Mouse (Mus musculus): ENCODE measurements at regions not wholly inside any gene's neighbourhood (a gene's known extent, or its start where the extent isn't known, plus 50 kb on each side); places are given as distances from the start of the nearest gene placed in this dataset.
A peak's percentile ranks its signal among the peaks of the same experiment; 100 is the strongest.

GRCm38 (mm10) chr10:67439844-67440243 lies 95.4 kb upstream of the Egr2 start:
- no peaks in the 10 kb centered on the region for H3K36me3 ChIP-seq
- whole genome bisulfite sequencing = 86% methylated on average over 5 of the region's 5 CpGs
- H3K9ac ChIP-seq = no peak overlapping the region
- H3K27ac ChIP-seq = no peak overlapping the region
- no peaks in the 10 kb centered on the region for H3K4me1 ChIP-seq
- no peak for ATAC-seq (ENCODE audit: insufficient number of reproducible peaks, low FRiP score, low TSS enrichment, low read depth)
- H3K27me3 ChIP-seq = no peaks in the 10 kb centered on the region
- no peak overlapping the region for H3K4me2 ChIP-seq
- no peaks in the 10 kb centered on the region for H3K9me3 ChIP-seq
- no peak overlapping the region for H3K4me3 ChIP-seq

- no peaks in the 10 kb centered on the region for H3K27me3 ChIP-seq
- no peaks in the 10 kb centered on the region for H3K9me3 ChIP-seq
- H3K9ac ChIP-seq = no peak overlapping the region
- no peak overlapping the region for H3K27ac ChIP-seq
- no peaks in the 10 kb centered on the region for H3K36me3 ChIP-seq
- ATAC-seq (ENCODE audit: insufficient number of reproducible peaks, low FRiP score, low TSS enrichment, low read depth) = no peak
- H3K4me1 ChIP-seq = no peaks in the 10 kb centered on the region
- 49% methylated on average over 7 of the region's 7 CpGs for WGBS
- no peak overlapping the region for H3K4me2 ChIP-seq
- H3K4me3 ChIP-seq = no peak overlapping the region
Observed at GRCm38 (mm10) chr10:67441243-67441642, 94.0 kb upstream of the Egr2 start.

GRCm38 (mm10) chr10:67448875-67449274 lies 86.4 kb upstream of the Egr2 start:
- Histone ChIP-seq H3K36me3 (no peaks in the 10 kb centered on the region), H3K9ac (no peak overlapping the region), H3K4me1 (no peaks in the 10 kb centered on the region), H3K9me3 (no peaks in the 10 kb centered on the region), H3K27me3 (no peaks in the 10 kb centered on the region), H3K27ac (no peak overlapping the region), H3K4me2 (no peak overlapping the region), H3K4me3 (no peak overlapping the region)
- WGBS = 85% methylated on average over 6 of the region's 6 CpGs
- ATAC-seq (ENCODE audit: insufficient number of reproducible peaks, low FRiP score, low TSS enrichment, low read depth) = no peak

GRCm38 (mm10) chr10:67454149-67454548 lies 81.1 kb upstream of the Egr2 start:
- Histone ChIP-seq H3K27me3 (no peaks in the 10 kb centered on the region), H3K36me3 (no peaks in the 10 kb centered on the region), H3K27ac (no peak overlapping the region), H3K4me3 (no peak overlapping the region), H3K4me2 (no peak overlapping the region), H3K9me3 (no peaks in the 10 kb centered on the region), H3K9ac (no peak overlapping the region), H3K4me1 (peaks cover 6% of the 10 kb centered on the region; the same call in 1 of the 2 replicates)
- WGBS = 73% methylated on average over 7 of the region's 7 CpGs
- ATAC-seq (ENCODE audit: insufficient number of reproducible peaks, low FRiP score, low TSS enrichment, low read depth) = no peak

GRCm38 (mm10) chr10:67458447-67459272 lies 76.6 kb upstream of the Egr2 start:
- Histone ChIP-seq H3K4me3 (no peak overlapping the region), H3K9ac (no peak overlapping the region), H3K27me3 (no peaks in the 10 kb centered on the region), H3K36me3 (no peaks in the 10 kb centered on the region), H3K27ac (no peak overlapping the region), H3K9me3 (no peaks in the 10 kb centered on the region), H3K4me2 (peak overlapping the region; percentile 14; the same call in 1 of the 2 replicates), H3K4me1 (peaks cover 6% of the 10 kb centered on the region)
- no peak for ATAC-seq (ENCODE audit: insufficient number of reproducible peaks, low FRiP score, low TSS enrichment, low read depth)
- WGBS = 33% methylated on average over 22 of the region's 22 CpGs

- Histone ChIP-seq H3K9ac (no peak overlapping the region), H3K4me3 (no peak overlapping the region), H3K9me3 (no peaks in the 10 kb centered on the region), H3K36me3 (no peaks in the 10 kb centered on the region), H3K4me2 (no peak overlapping the region), H3K4me1 (peaks cover 6% of the 10 kb centered on the region), H3K27ac (no peak overlapping the region), H3K27me3 (no peaks in the 10 kb centered on the region)
- WGBS = 80% methylated on average over 1 of the region's 1 CpGs
- no peak for ATAC-seq (ENCODE audit: insufficient number of reproducible peaks, low FRiP score, low TSS enrichment, low read depth)
Observed at GRCm38 (mm10) chr10:67461321-67461720, 74.0 kb upstream of the Egr2 start.

- H3K4me1 ChIP-seq = peaks cover 6% of the 10 kb centered on the region
- no peak overlapping the region for H3K4me2 ChIP-seq
- H3K27ac ChIP-seq = no peak overlapping the region
- WGBS = 32% methylated on average over 1 of the region's 1 CpGs
- no peaks in the 10 kb centered on the region for H3K27me3 ChIP-seq
- no peak overlapping the region for H3K9ac ChIP-seq
- H3K9me3 ChIP-seq = no peaks in the 10 kb centered on the region
- H3K4me3 ChIP-seq = no peak overlapping the region
- ATAC-seq (ENCODE audit: insufficient number of reproducible peaks, low FRiP score, low TSS enrichment, low read depth) = no peak
- H3K36me3 ChIP-seq = no peaks in the 10 kb centered on the region
Observed at GRCm38 (mm10) chr10:67461862-67462261, 73.4 kb upstream of the Egr2 start.

GRCm38 (mm10) chr10:67468724-67469123 lies 66.6 kb upstream of the Egr2 start:
- 0 out of 2 replicates have a peak, but pooled peaks cover 4% of the 10 kb centered on the region for H3K4me1 ChIP-seq
- no peaks in the 10 kb centered on the region for H3K27me3 ChIP-seq
- WGBS = 57% methylated on average over 8 of the region's 8 CpGs
- no peak overlapping the region for H3K27ac ChIP-seq
- no peaks in the 10 kb centered on the region for H3K9me3 ChIP-seq
- no peak overlapping the region for H3K4me2 ChIP-seq
- H3K36me3 ChIP-seq = no peaks in the 10 kb centered on the region
- H3K4me3 ChIP-seq = no peak overlapping the region
- H3K9ac ChIP-seq = no peak overlapping the region
- ATAC-seq (ENCODE audit: insufficient number of reproducible peaks, low FRiP score, low TSS enrichment, low read depth) = no peak

- H3K9me3 ChIP-seq = no peaks in the 10 kb centered on the region
- 0 out of 2 replicates have a peak, but pooled peaks cover 5% of the 10 kb centered on the region for H3K4me1 ChIP-seq
- H3K27me3 ChIP-seq = no peaks in the 10 kb centered on the region
- H3K4me2 ChIP-seq = no peak overlapping the region
- 69% methylated on average over 6 of the region's 6 CpGs for WGBS
- no peaks in the 10 kb centered on the region for H3K36me3 ChIP-seq
- H3K9ac ChIP-seq = no peak overlapping the region
- H3K4me3 ChIP-seq = no peak overlapping the region
- H3K27ac ChIP-seq = no peak overlapping the region; the same call in 1 of the 2 replicates
- ATAC-seq (ENCODE audit: insufficient number of reproducible peaks, low FRiP score, low TSS enrichment, low read depth) = no peak
Observed at GRCm38 (mm10) chr10:67473016-67473415, 62.3 kb upstream of the Egr2 start.

- no peak overlapping the region for H3K27ac ChIP-seq
- H3K9me3 ChIP-seq = no peaks in the 10 kb centered on the region
- ATAC-seq (ENCODE audit: insufficient number of reproducible peaks, low FRiP score, low TSS enrichment, low read depth) = no peak
- H3K4me2 ChIP-seq = no peak overlapping the region
- no peak overlapping the region for H3K9ac ChIP-seq
- H3K4me1 ChIP-seq = 0 out of 2 replicates have a peak, but pooled peaks cover 5% of the 10 kb centered on the region
- no peaks in the 10 kb centered on the region for H3K27me3 ChIP-seq
- H3K36me3 ChIP-seq = no peaks in the 10 kb centered on the region
- 55% methylated on average over 2 of the region's 2 CpGs for WGBS
- no peak overlapping the region for H3K4me3 ChIP-seq
Observed at GRCm38 (mm10) chr10:67474336-67474735, 60.9 kb upstream of the Egr2 start.

GRCm38 (mm10) chr10:67482268-67482667 lies 53.0 kb upstream of the Egr2 start:
- Histone ChIP-seq H3K27ac (no peak overlapping the region), H3K9ac (no peak overlapping the region), H3K9me3 (0 out of 2 replicates have a peak, but pooled peaks cover 6% of the 10 kb centered on the region), H3K36me3 (no peaks in the 10 kb centered on the region), H3K4me3 (no peak overlapping the region), H3K4me1 (no peaks in the 10 kb centered on the region), H3K27me3 (no peaks in the 10 kb centered on the region), H3K4me2 (no peak overlapping the region)
- WGBS = 73% methylated on average over 14 of the region's 14 CpGs
- ATAC-seq (ENCODE audit: insufficient number of reproducible peaks, low FRiP score, low TSS enrichment, low read depth) = no peak

GRCm38 (mm10) chr10:67483371-67483770 lies 51.9 kb upstream of the Egr2 start:
- Histone ChIP-seq H3K27ac (no peak overlapping the region), H3K36me3 (no peaks in the 10 kb centered on the region), H3K4me1 (no peaks in the 10 kb centered on the region), H3K4me3 (no peak overlapping the region), H3K9ac (no peak overlapping the region), H3K9me3 (0 out of 2 replicates have a peak, but pooled peaks cover 6% of the 10 kb centered on the region), H3K27me3 (no peaks in the 10 kb centered on the region), H3K4me2 (no peak overlapping the region)
- 76% methylated on average over 7 of the region's 7 CpGs for WGBS
- ATAC-seq (ENCODE audit: insufficient number of reproducible peaks, low FRiP score, low TSS enrichment, low read depth) = no peak
